Mouse (Mus musculus): ENCODE data around the gene Obp2b.

Obp2b gene

DNA sequence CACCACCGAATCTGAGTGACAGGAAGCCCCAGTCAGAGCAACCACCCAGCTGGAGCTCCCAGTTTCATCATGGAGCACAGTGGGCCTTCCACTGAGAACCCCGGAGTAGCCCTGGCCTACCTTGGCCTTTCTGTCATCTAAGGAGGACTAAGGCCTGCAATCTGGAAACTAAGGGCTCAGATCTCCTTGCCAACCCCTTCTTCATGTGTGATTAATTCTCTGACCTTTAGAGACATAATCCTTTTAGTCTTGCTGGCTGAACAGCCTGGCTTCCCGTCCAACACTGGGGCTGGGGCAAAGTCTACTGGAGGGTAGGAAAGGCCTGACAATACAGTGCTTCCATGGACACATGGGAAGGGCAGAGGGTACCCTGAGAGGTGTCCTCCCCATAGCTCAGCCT, 39.2 kb downstream of the Obp2b start:
- in situ Hi-C loops (cut with MboI; ENCODE audit: low sequenced_read_pairs) = no loop called here

DNA sequence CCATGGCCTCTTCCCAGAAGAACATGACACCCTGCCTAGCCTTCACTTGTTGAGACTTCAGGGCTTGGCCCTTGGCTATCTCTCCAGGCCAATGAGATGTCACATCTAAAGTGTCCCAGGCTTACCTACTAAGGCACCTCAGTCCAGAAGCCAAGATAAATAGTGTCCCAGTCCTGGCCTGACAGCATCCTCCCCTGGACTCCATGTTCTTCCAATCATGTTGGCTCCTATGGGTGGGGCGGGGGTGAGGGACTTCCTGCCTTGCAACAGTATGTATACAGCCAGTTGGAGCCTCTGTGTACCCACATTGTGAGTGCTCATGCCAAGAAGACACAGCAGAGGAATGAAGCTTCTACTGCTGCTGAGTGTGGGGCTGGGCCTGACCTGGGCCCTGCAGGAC, 39.9 kb downstream of the Obp2b start, which contains the start of gene Lcn11:
TSS of gene Lcn11 (plus strand) at position 301 of the 400 bp plus-strand sequence.
- in situ Hi-C loops (cut with MboI; ENCODE audit: low sequenced_read_pairs) = no loop called here

DNA sequence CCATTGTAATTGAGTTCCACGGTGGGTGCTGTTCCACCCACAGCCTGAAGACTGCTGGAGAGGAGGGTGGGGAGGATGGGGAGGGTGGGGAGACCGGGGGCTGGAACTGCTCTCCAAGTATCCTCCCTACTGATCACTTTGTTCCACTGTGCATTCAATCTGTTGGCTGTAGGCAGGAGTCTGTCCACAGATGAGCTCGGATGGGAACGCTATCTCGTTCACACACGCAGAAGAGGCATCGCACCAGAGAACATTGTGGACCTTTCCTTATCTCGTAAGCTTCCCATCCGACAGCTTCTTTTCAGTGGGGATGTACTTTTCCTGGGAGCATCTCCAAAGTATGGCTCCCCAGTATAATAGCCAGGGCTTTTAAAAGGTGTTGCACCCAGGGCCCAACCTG, 42.3 kb downstream of the Obp2b start:
- in situ Hi-C loops (cut with MboI; ENCODE audit: low sequenced_read_pairs) = no loop called here

DNA sequence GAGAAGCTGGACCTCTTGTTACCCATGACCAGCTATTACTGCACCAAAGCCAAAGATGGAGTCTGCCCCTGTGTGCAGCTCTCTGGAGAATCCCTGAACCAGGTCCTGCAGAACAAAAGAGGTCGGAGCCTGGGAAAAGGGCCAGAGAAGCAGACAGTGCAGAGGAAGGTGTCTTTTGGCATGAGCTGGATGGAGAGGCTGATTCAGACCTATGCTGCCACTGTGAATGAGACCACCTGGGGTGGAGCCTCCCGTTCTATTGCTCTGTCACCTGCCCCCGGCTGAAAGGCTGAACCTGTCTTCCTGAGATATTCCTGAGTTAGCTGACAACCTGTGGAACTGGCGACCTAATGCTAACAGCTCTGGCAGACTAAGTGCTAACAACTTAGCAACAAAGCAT, 44.1 kb downstream of the Obp2b start:
- in situ Hi-C loops (cut with MboI; ENCODE audit: low sequenced_read_pairs) = no loop called here

DNA sequence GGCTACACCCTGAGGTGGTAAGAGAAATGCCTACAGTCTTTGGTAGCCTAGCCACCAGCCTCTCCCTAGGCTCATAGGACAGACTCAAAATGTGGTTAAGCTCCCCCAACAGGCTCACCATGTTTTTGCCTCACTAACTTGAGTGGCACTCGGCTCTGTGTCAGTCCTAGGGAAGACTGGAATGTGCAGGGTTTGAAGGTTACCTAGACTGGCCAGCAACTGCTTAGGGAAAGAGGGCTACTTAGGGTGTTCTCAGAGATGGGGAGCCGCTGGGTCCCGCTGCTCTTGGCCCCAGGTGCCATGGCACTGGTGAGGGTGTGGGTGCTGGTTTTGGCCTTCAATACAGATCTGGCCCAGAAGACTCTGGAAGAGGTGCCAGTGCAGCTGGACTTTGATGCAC, 45.1 kb downstream of the Obp2b start, which contains the start of gene Gm13539:
TSS of gene Gm13539 (plus strand) at position 301 of the 400 bp plus-strand sequence.
- in situ Hi-C loops (cut with MboI; ENCODE audit: low sequenced_read_pairs) = no loop called here

DNA sequence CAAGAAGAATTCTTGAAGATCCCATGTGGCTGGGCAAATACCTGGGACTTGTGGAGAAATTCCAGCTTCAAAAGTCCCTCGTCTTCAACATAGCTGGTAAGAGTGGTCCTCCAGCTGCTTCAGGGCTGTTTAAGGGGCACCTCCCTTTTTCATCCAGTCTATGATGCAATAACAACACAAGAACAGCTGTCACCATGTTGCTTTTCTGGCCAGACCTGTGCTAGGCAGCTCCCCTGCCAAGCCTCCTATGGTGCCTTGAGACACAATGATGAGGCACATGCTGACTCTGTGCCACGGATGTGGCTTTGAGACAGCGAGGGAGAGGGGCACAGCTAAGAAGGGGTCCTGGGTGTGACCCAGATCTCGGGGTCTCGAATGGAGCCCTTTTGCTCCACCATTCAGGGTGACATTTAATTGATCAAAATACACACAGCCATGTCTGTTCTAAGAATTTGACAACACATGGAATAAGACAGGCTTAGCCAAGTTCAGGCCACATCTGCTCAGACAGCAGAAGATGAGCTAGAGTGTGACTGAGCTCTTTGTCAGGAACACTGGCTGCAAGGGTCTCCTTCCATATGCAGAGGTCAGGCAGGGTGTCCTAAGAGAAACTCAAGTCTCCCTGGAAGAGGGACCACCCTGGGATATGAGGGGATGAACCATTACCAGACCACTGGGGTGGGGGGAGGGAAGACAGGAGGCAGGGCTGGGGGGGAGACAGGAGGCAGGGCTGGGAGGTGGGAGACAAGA, 48.9 kb downstream of the Obp2b start:
- in situ Hi-C loops (cut with MboI; ENCODE audit: low sequenced_read_pairs) = no loop called here

DNA sequence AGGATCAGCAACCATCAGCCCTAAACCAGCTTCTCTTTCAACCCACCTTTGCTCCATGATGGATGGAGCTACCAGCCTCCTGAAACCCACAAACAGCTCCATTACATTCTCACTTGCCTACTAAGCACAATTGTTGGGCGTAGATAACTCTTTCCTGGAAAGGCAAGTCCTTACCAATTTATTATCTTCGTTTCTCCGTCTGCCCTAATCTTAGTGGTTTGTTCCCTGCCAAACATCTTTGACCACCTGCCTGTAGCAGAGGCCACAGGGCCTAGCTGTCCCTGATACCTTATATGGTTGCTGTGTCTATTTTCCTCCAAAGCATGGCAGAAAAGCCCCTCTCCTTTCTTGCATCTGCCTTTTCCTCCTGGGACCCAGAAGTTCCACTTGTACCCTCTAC, 52.3 kb downstream of the Obp2b start:
- in situ Hi-C loops (cut with MboI; ENCODE audit: low sequenced_read_pairs) = no loop called here
